Mouse (Mus musculus) midbrain, embryonic 16.5 days (tissue): Measurements from ENCODE around the gene Myh2. TPM values are rescaled to one million over a fixed set of nuclear protein-coding genes. Genes with fewer than 3 reads are reported as not detected.

Source experiments
- ATAC-seq: fragments of 200-750 bp; cut with Nextera tagmentation; 2 replicates; pipeline ENCODE4 v1.8.0; 2017; ENCODE audit warnings: moderate TSS enrichment
- H3K27ac ChIP-seq: fragments of 300-500 bp; sonication (generic); 2 replicates; pipeline ENCODE4 v1.5.1; 2014; ENCODE audit warnings: mild to moderate bottlenecking, low read length, mixed read lengths
- H3K27me3 ChIP-seq: fragments of 300-500 bp; sonication (generic); 2 replicates; pipeline ENCODE4 v1.6.1; 2014; ENCODE audit warnings: low read depth, low read length, mixed read lengths; ENCODE audit not compliant: control insufficient read depth, insufficient read depth
- H3K36me3 ChIP-seq: fragments of 300-500 bp; sonication (generic); 2 replicates; pipeline ENCODE4 v1.6.1; 2014; ENCODE audit warnings: mild to moderate bottlenecking, low read length, moderate library complexity, mixed read lengths; ENCODE audit not compliant: control insufficient read depth, insufficient read depth
- H3K4me1 ChIP-seq: fragments of 300-500 bp; sonication (generic); 2 replicates; pipeline ENCODE4 v1.6.1; 2014; ENCODE audit warnings: mild to moderate bottlenecking, low read length, mixed read lengths; ENCODE audit not compliant: control insufficient read depth, insufficient read depth
- H3K4me2 ChIP-seq: fragments of 300-500 bp; sonication (generic); 2 replicates; pipeline ENCODE4 v1.6.1; 2014; ENCODE audit warnings: mild to moderate bottlenecking, low read length, mixed read lengths
- H3K4me3 ChIP-seq: fragments of 300-500 bp; sonication (generic); 2 replicates; pipeline ENCODE4 v1.5.1; 2014; ENCODE audit warnings: low read depth, mild to moderate bottlenecking, low read length, moderate library complexity, mixed read lengths
- H3K9ac ChIP-seq: fragments of 300-500 bp; sonication (generic); 2 replicates; pipeline ENCODE4 v1.6.1; 2014; ENCODE audit warnings: low read depth, low read length, mixed read lengths
- H3K9me3 ChIP-seq: fragments of 300-500 bp; sonication (generic); replicated peaks from 2 replicates; pipeline ENCODE4 v1.6.1; 2014; ENCODE audit warnings: mild to moderate bottlenecking, low read length, mixed read lengths; ENCODE audit not compliant: control insufficient read depth, poor library complexity, severe bottlenecking
- WGBS: fragments of 180-500 bp; shearing (Covaris S2); extraction: QIAGEN DNeasy Blood & Tissue Kit; methylation state at CpG from one replicate; pipeline ENCODE4 v1.1.7; 2014; 5-methylcytosine and 5-hydroxymethylcytosine counted together
- polyA plus RNA-seq: library from polyadenylated mRNA; unstranded; fragments of >200 nt; fragmentation: Nextera tagmentation; extraction: Ambion mirVana; gene quantifications from 2 replicates; pipeline ENCODE4 v1.2.1, GENCODE M21; 2015

Gene Myh2
- polyA plus RNA-seq, 1 experiment from 2014 or later: 0.25 TPM

- WGBS: 72% methylated on average over 3 of the region's 3 CpGs
- Histone ChIP-seq H3K9me3 (no peaks in the 10 kb centered on the region), H3K9ac (no peak overlapping the region), H3K36me3 (no peaks in the 10 kb centered on the region), H3K4me3 (no peak overlapping the region), H3K27me3 (no peaks in the 10 kb centered on the region), H3K4me1 (no peaks in the 10 kb centered on the region), H3K4me2 (no peak overlapping the region), H3K27ac (no peak overlapping the region)
- no peak for ATAC-seq
Measured at GRCm38 (mm10) chr11:67204766-67205165, 33.9 kb downstream of the Myh2 start.

GRCm38 (mm10) chr11:67221803-67222202 is 51.0 kb downstream of the Myh2 start:
- no peak overlapping the region for H3K4me2 ChIP-seq

DNA sequence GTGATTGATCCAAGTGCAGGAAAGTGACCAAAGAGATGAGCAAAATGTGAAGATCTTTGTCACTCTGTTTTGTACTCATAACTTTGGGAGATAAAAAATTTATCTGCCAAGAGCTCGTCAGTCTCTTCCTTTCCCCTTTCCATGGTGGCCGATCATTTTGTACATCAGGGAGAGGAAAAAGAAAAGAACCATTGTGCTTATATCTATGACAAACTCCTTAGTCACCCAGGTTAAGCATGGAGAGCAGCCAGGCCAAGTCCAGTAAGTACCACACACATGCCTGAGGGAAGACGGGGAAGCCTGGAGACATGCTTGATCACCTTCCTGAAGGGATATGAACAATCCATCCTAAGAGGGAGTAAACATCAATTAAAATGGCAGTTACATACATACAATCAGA is 53.6 kb downstream of the Myh2 start:
- H3K9ac ChIP-seq: no peak overlapping the region
- H3K4me2 ChIP-seq: no peak overlapping the region
- no peaks in the 10 kb centered on the region for H3K9me3 ChIP-seq
- no peaks in the 10 kb centered on the region for H3K4me1 ChIP-seq
- ATAC-seq: no peak
- WGBS: 89% methylated on average over 3 of the region's 3 CpGs
- H3K36me3 ChIP-seq: no peaks in the 10 kb centered on the region
- no peak overlapping the region for H3K4me3 ChIP-seq
- H3K27me3 ChIP-seq: no peaks in the 10 kb centered on the region
- H3K27ac ChIP-seq: no peak overlapping the region

More at GRCm38 (mm10) chr11:67221803-67222202, 51.0 kb downstream of the Myh2 start:
- no peaks in the 10 kb centered on the region for H3K36me3 ChIP-seq
- no peak overlapping the region for H3K4me3 ChIP-seq
- no peak overlapping the region for H3K9ac ChIP-seq
- no peaks in the 10 kb centered on the region for H3K4me1 ChIP-seq
- no peak for ATAC-seq
- no peaks in the 10 kb centered on the region for H3K27me3 ChIP-seq
- H3K27ac ChIP-seq: no peak overlapping the region
- H3K9me3 ChIP-seq: no peaks in the 10 kb centered on the region
- 94% methylated on average over 8 of the region's 8 CpGs for WGBS

- no peaks in the 10 kb centered on the region for H3K9me3 ChIP-seq
- no peak overlapping the region for H3K4me2 ChIP-seq
- H3K4me1 ChIP-seq: no peaks in the 10 kb centered on the region
- no peak overlapping the region for H3K9ac ChIP-seq
- no peak overlapping the region for H3K27ac ChIP-seq
- no peaks in the 10 kb centered on the region for H3K27me3 ChIP-seq
- no peak overlapping the region for H3K4me3 ChIP-seq
- no peaks in the 10 kb centered on the region for H3K36me3 ChIP-seq
- 87% methylated on average over 3 of the region's 3 CpGs for WGBS
- no peak for ATAC-seq
Measured at GRCm38 (mm10) chr11:67228731-67229130, 57.9 kb downstream of the Myh2 start.

- Histone ChIP-seq H3K4me3 (no peak overlapping the region), H3K27me3 (no peaks in the 10 kb centered on the region), H3K9me3 (no peaks in the 10 kb centered on the region), H3K4me1 (no peaks in the 10 kb centered on the region), H3K9ac (no peak overlapping the region), H3K36me3 (no peaks in the 10 kb centered on the region), H3K4me2 (no peak overlapping the region), H3K27ac (no peak overlapping the region)
- 89% methylated on average over 5 of the region's 5 CpGs for WGBS
- ATAC-seq: no peak
Measured at GRCm38 (mm10) chr11:67229166-67229565, 58.3 kb downstream of the Myh2 start.

GRCm38 (mm10) chr11:67229946-67230345 is 59.1 kb downstream of the Myh2 start:
- Histone ChIP-seq H3K27ac (no peak overlapping the region), H3K4me3 (no peak overlapping the region), H3K27me3 (no peaks in the 10 kb centered on the region), H3K4me2 (no peak overlapping the region), H3K9ac (no peak overlapping the region), H3K4me1 (no peaks in the 10 kb centered on the region), H3K36me3 (no peaks in the 10 kb centered on the region), H3K9me3 (no peaks in the 10 kb centered on the region)
- WGBS: 84% methylated on average over 2 of the region's 2 CpGs
- no peak for ATAC-seq

DNA sequence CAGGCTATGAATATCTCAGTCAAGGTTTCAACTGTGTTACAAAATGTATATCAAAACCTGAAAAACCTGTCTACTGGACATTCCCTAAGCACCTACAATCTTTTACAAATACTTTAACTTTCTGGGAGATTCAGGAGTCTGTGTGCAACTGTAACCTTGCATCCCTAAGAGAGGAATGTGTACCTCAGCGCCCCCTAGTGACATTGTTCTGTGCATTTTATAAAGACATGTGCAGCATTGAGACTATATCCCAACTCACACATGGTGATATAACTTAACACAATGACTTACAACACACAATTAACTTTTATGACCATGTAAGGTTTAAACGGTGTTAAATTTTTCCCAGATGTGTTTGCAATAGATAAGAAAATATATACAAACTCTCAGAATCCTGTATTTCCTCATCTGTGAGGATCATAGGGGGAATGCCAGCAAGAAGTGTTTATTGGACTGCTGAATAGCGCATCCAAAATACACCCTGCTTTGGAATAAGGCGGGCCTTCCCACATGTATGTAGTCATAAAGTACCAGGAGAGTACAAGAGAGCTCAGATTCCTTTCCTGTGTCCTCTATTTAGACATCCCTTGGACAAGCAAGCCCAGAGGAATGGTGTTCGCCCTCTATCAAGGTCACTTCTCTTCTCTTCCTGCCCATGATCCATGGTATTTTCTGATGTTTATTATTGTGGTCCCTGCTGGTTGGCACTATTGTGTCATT is 65.0 kb downstream of the Myh2 start:
- no peak for ATAC-seq
- H3K9me3 ChIP-seq: no peaks in the 10 kb centered on the region
- no peak overlapping the region for H3K27ac ChIP-seq

GRCm38 (mm10) chr11:67236799-67237198 is 66.0 kb downstream of the Myh2 start:
- Histone ChIP-seq H3K9me3 (no peaks in the 10 kb centered on the region), H3K4me3 (no peak overlapping the region), H3K4me1 (no peaks in the 10 kb centered on the region), H3K36me3 (no peaks in the 10 kb centered on the region), H3K9ac (no peak overlapping the region), H3K27ac (no peak overlapping the region), H3K27me3 (no peaks in the 10 kb centered on the region), H3K4me2 (no peak overlapping the region)
- no peak for ATAC-seq
- 87% methylated on average over 9 of the region's 9 CpGs for WGBS

More for the DNA sequence above, 65.0 kb downstream of the Myh2 start:
- Histone ChIP-seq H3K36me3 (no peaks in the 10 kb centered on the region), H3K4me1 (no peaks in the 10 kb centered on the region), H3K27me3 (no peaks in the 10 kb centered on the region), H3K4me2 (no peak overlapping the region), H3K4me3 (no peak overlapping the region), H3K9ac (no peak overlapping the region)
- WGBS: 73% methylated on average over 5 of the region's 5 CpGs

GRCm38 (mm10) chr11:67237481-67238079 is 66.8 kb downstream of the Myh2 start, which contains the start of gene Myh4:
Myh4 (plus strand) TSS chr11:67238029.
- Histone ChIP-seq H3K4me2 (no peak within 1 kb of the TSS), H3K27me3 (no peaks in the 10 kb centered on the region), H3K36me3 (no peaks in the 10 kb centered on the region), H3K9ac (no peak within 1 kb of the TSS), H3K4me3 (no peak within 1 kb of the TSS), H3K4me1 (no peaks in the 10 kb centered on the region), H3K9me3 (no peaks in the 10 kb centered on the region), H3K27ac (no peak within 1 kb of the TSS)
- no peak for ATAC-seq
- WGBS: 79% methylated on average over 5 of the region's 5 CpGs
